In the genomic region with DNA sequence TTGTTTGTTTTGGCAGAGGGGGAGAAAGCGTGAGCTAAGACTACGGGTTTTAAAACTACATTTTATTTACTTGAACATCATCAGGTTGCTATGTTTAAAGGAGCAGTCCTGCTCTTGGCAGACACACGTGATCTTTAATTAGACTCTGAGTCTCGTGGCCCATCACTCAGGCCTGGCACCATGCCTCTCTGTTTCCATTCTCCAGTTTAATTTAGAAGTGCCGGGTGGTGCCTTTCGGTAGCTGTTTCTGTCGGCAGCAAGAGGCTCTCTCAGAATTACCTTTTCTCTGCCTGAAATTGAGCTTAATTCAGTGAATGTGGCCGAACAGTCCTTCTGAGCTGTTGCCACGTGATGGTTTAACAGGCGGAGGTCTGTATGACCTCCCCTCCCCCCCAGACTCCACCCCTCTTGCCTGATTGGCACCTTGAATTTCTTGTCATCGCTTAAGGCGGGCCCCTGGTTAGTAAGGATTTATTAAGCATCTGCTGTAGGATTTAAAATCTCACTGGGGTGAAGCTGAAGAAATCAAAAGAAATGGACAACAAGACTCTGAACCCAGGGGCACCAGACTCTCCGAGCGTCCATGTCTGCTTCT, we compare ENCODE assay signal across 9 mouse cellular contexts. TPM values are rescaled to one million over a fixed set of nuclear protein-coding genes. Genes with fewer than 3 reads are reported as not detected.
DNase-seq lines count a peak whose midpoint lies in the region; ATAC-seq and TF ChIP-seq lines count a peak whose summit lies in the region.
"Had no signal": no experiment of that assay in that cellular context is flagged by ENCODE, and none has a peak within 500 bp of the region (broad histone marks: within the 10 kb centered on the region; RNA-seq: fewer than 3 reads in every experiment).

No protein-coding gene starts in this region.

- ATAC-seq in lung, postnatal 0 days: no peak
- ATAC-seq in megakaryocyte, adult 5-6 weeks (ENCODE audit: poor library complexity, severe bottlenecking): no peak
- ATAC-seq in neural tube, embryonic 15.5 days (ENCODE audit: low FRiP score): no peak

- TF ChIP-seq CTCF in lung, postnatal 0 days (IDR thresholded peaks at IDR 0.05): no peak

- peak; percentile 14 for DNase-seq in lung, postnatal 0 days (ENCODE audit: low spot score)
- DNase-seq in lung, postnatal 25 days (ENCODE audit: low spot score): no peak
- DNase-seq in frontal cortex, postnatal 25 days (ENCODE audit: low spot score in 2 of 2): peak; percentile 31 to 40
- peak; percentile 19 for DNase-seq in kidney, postnatal 10 days
- DNase-seq in right cerebral cortex, postnatal 25 days: peak; percentile 64
- DNase-seq in ovary, postnatal 36 days (ENCODE audit: low spot score): no peak

- no peak overlapping the region for H3K4me3 ChIP-seq in lung, postnatal 0 days (ENCODE audit: low read depth, low read length)
- H3K4me3 ChIP-seq in neural tube, embryonic 15.5 days (replicated peaks): no peak overlapping the region
- H3K4me3 ChIP-seq: megakaryocyte, embryonic 14.5 days had no signal

- no peaks in the 10 kb centered on the region for H3K4me1 ChIP-seq in lung, postnatal 0 days (ENCODE audit: insufficient read depth, low read depth, low read length)
- H3K4me1 ChIP-seq in neural tube, embryonic 15.5 days: peaks cover 11% of the 10 kb centered on the region; the same call in 1 of the 2 replicates
- H3K4me1 ChIP-seq: megakaryocyte, embryonic 14.5 days had no signal

- H3K27ac ChIP-seq in lung, postnatal 0 days (ENCODE audit: low read length): no peak overlapping the region
- no peak overlapping the region for H3K27ac ChIP-seq in neural tube, embryonic 15.5 days (replicated peaks)

- H3K27me3 ChIP-seq in lung, postnatal 0 days (replicated peaks; ENCODE audit: insufficient read depth, low read length): no peaks in the 10 kb centered on the region
- H3K27me3 ChIP-seq in neural tube, embryonic 15.5 days (replicated peaks): no peaks in the 10 kb centered on the region

- H3K36me3 ChIP-seq in lung, postnatal 0 days (ENCODE audit: insufficient read depth, low read length): no peaks in the 10 kb centered on the region
- H3K36me3 ChIP-seq in neural tube, embryonic 15.5 days: no peaks in the 10 kb centered on the region

- no peak for TF ChIP-seq EP300 in lung, postnatal 0 days (IDR thresholded peaks at IDR 0.05)

- no peak overlapping the region for H3K4me2 ChIP-seq in lung, postnatal 0 days (replicated peaks; ENCODE audit: low read depth, low read length)
- H3K4me2 ChIP-seq in neural tube, embryonic 15.5 days: no peak overlapping the region

- no peak overlapping the region for H3K9ac ChIP-seq in lung, postnatal 0 days (replicated peaks; ENCODE audit: low read depth)
- no peak overlapping the region for H3K9ac ChIP-seq in neural tube, embryonic 15.5 days (replicated peaks)

- H3K9me3 ChIP-seq in lung, postnatal 0 days (ENCODE audit: low read length): no peaks in the 10 kb centered on the region
- H3K9me3 ChIP-seq in neural tube, embryonic 15.5 days (replicated peaks): no peaks in the 10 kb centered on the region
- H3K9me3 ChIP-seq: megakaryocyte, embryonic 14.5 days had no signal

- 59% methylated on average over 14 of the region's 14 CpGs for WGBS in lung, postnatal 0 days
- WGBS in neural tube, embryonic 15.5 days: 62% methylated on average over 14 of the region's 14 CpGs

RNA-seq across cellular contexts. Expression of a gene that starts 51.7 kb away (rescaled TPM):
- 1.4 and 2.3 TPM in 2 replicates for polyA plus RNA-seq in lung, postnatal 0 days (2015; fragmentation: Nextera tagmentation; extraction: Ambion mirVana)
- total RNA-seq in megakaryocyte, adult 5-6 weeks (2015): 0.11 TPM in 1 of 2 replicates, not detected in the other
- 0.15 TPM in 1 of 2 replicates, not detected in the other for total RNA-seq in megakaryocyte, adult 5-6 weeks (2017)
- polyA plus RNA-seq in neural tube, embryonic 15.5 days (2015; fragmentation: Nextera tagmentation; extraction: Ambion mirVana): 0.38 and 0.59 TPM in 2 replicates

Comparison
In these comparisons a context has a peak if more than half of its experiments do, and no peak if none do; other contexts are left out.
1. DNase-seq: peak in lung, postnatal 0 days (single experiment), frontal cortex, postnatal 25 days (2 of 2), kidney, postnatal 10 days (single experiment) and right cerebral cortex, postnatal 25 days (single experiment); none in lung, postnatal 25 days (single experiment) and ovary, postnatal 36 days (single experiment).